Mouse (Mus musculus) embryo, embryonic 9.5 days (tissue): ENCODE data around the gene Pde3a.

Source experiments
- DNase-seq: peaks from one replicate; pipeline ENCODE4 v3.0.0-alpha.2; 2017; ENCODE audit errors: extremely low spot score

The Pde3a gene

DNA sequence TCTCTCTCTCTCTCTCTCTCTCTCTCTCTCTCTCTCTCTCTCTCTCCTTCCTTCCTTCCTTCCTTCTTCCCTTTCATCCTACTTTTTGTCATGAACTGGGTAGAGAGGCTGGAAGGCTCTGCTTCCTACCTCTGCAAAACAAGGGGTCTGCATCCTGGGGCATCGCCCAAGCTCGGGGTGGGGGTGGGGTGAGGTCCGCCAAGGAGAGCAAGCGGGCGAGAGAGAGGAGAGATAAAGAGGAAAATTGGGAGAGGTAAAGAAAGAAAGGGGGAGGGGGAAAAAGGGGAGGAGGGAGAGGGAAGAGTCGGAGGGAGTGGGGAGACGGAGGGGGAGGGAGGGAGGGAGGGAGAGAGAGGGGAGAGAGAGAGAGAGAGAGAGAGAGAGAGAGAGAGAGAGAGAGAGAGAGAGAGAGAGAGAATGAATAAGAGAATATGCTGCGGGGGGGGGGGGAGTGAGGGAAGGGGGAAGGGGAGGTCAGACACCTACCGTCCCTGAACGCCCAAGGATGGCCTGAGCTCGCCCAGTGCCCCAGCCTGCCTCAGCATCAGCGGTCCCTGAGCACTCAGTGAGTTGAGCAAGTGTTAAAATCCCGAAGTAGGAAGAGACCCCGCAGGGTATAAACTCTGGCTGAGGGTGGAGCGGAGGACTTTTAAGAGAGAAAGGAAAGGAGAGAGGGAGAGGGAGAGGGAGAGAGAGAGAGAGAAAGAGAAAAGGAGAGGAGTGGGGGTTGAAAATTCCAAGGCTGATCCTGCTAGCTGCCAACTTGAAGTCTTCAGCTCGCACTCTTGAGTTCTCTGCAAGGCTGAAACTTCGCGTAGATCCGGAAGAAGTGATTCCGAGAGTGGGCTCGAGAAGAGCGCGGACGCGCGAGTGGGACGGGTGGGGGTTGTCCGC is at the start of gene Pde3a:
Gene Pde3a, plus strand, starts transcription at position 579 of the 894 bp plus-strand sequence.
- no peak for DNase-seq

- DNase-seq = no peak
These were observed 48.9 kb upstream of the Pde3a start for GRCm38 (mm10) chr6:141200173-141200615.

DNA sequence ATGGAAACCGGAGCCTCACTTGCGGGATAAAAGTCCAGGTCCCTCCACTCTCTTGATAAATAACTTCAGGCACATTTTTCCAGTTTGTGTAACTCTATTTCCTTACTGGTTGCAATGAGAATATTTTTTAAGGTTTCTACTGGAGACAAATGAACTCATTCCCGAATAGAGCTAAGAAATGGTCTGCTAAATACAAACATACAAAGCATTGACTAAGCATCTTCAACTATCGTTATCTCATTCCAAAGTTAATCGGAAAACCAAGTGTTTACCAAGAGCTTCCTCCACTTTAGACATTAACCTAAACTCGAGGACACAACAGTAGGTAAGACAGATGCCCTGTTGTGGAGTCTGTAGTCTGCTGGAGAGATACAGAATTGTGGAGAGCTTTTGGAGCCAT is 41.5 kb upstream of the Pde3a start:
- DNase-seq = no peak

GRCm38 (mm10) chr6:141208283-141208872 is 40.7 kb upstream of the Pde3a start:
- no peak for DNase-seq

- no peak for DNase-seq
These were observed 39.0 kb upstream of the Pde3a start for GRCm38 (mm10) chr6:141210021-141210420.

GRCm38 (mm10) chr6:141221081-141221480 is 28.0 kb upstream of the Pde3a start:
- DNase-seq = no peak

GRCm38 (mm10) chr6:141226851-141227657 is 22.0 kb upstream of the Pde3a start:
- DNase-seq = no peak

DNA sequence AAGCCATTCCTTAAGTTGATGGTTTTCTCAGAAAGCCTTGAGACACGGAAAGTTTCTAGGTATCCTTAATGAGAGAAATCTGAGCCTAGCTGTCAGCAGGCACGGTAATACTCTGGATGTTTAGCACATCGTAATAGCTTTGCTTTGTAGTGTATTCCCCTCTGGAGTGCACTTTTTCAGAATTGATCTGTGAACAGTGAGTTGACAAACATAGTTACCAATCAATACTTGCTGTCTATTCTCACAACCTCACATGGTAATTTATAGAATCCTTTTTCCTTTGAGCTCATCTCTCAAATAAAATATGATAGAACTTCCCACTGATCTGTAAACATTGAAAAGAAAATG is 21.4 kb upstream of the Pde3a start:
- DNase-seq = no peak

DNA sequence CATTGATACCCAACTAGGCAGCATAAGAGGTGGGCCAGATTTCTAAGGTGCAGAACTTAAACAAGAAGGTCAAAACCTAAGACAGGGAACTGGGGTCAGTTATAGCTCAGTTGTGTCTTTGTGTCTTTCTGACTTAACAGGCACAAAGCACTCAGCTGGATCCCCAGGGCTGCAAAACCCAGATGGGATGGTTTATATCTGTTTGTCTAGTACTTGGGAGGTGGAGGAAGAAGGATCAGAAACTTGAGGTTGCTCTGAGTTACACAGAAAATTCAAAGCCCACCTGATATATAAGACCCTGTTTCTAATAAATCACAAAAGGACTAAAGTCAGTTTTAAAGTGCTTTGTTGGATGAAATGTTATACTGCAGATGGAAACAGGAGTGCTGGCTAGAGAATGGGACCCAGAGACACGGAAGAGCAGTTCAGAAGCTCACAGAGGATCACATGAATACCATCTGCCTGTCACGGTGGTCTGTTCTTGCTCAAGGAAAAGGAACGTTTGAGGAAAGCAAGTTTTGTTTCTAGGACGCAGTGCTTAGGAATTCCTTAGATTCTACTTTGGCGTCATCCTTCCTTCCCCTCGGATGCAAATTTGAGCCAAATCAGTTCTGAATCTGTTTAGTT is 16.2 kb upstream of the Pde3a start:
- no peak for DNase-seq

DNA sequence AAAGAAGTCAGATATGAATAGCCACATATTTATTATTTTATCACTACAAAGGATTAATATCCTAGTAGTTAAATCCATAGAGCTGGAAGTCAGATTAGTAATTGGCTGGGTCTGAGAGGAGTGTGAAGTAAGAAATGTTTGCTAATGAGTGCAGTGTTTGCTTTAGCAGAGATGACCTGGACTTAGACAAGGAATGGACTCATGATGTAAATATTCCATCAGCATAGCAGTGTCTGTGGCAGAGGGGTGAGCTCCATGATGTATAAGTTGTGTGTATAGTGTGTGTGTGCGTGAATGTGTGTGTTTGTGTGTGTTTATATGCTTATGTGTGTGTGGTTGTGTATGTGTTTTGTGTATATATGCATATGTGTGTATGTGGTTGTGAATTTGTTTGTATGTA is 7.3 kb upstream of the Pde3a start:
- no peak for DNase-seq

- no peak for DNase-seq
These were observed 4.0 kb upstream of the Pde3a start for GRCm38 (mm10) chr6:141245089-141245488.

GRCm38 (mm10) chr6:141246391-141246790 is 2.7 kb upstream of the Pde3a start:
- no peak for DNase-seq

GRCm38 (mm10) chr6:141248081-141248480 is 988 bp upstream of the Pde3a start:
- DNase-seq = no peak

- peak; percentile 74 for DNase-seq
These were observed 671 bp downstream of the Pde3a start for GRCm38 (mm10) chr6:141249585-141250295.

DNA sequence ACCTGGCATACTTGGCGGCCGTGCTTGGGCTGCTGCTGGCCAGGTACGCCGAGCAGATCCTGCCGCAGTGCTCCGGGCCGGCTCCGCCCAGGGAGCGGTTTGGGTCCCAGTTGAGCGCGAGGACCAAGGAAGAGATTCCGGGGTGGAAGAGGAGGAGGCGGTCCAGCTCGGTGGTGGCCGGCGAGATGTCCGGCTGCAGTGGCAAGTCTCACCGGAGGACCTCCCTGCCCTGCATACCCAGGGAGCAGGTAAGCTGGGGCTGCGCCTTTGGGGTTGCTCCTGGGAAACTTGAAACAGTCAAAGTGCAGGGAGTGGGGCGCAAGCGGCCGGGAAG is 1.2 kb downstream of the Pde3a start:
- no peak for DNase-seq

- no peak for DNase-seq
These were observed 1.9 kb downstream of the Pde3a start for GRCm38 (mm10) chr6:141250984-141251383.

DNA sequence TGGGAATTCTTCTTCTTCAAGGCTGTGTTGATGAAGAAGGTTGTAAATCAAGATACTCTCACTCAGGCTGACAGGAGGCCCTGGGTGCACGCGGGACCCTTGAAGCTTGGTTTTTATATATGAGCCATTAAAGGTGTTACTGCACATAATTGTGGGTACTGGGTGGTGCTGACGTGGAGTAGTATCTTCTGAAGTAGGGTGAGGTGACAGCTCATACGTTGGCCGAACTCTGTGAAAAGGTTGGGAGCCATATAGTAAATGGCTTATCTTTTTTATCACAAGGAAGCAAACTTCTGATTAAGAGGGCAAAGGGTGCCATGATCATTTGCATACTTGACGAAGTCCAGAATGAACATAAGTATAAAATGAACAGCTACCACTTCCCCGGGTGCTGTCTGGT is 3.5 kb downstream of the Pde3a start:
- DNase-seq = no peak

- no peak for DNase-seq
These were observed 5.9 kb downstream of the Pde3a start for GRCm38 (mm10) chr6:141254956-141255355.

GRCm38 (mm10) chr6:141256896-141257295 is 7.8 kb downstream of the Pde3a start:
- no peak for DNase-seq

- DNase-seq = no peak
These were observed 8.5 kb downstream of the Pde3a start for GRCm38 (mm10) chr6:141257434-141258202.

DNA sequence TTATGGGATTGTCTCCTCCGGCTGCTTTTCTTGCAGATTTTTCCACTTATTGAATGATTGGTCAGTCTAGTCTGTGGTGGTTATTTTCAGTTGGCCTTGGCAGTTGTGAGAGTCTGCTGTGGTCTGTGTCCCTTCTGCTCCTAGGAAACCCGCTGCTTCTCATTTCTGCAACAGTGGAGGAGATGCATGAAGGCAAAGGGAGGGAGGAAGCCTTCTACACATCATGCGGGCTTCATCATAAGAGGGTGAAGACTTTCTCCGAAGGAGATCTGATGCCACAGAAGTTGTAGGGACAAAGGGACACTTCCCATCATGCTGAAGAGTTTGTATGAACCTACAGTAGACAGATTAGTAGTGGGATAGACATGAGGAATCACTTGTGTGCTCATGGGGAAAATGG is 16.2 kb downstream of the Pde3a start:
- DNase-seq = no peak
